Mouse (Mus musculus) heart, embryonic 10.5 days (tissue): ENCODE data around the gene Isoc2b. TPM values are rescaled to one million over a fixed set of nuclear protein-coding genes. Genes with fewer than 3 reads are reported as not detected.
A peak's percentile ranks its signal among the peaks of the same experiment; 100 is the strongest.

Experiments
- DNase-seq: peaks from one replicate; pipeline ENCODE4 v3.0.0-alpha.2; 2017; ENCODE audit warnings: low spot score
- H3K27ac ChIP-seq: fragments of 300-500 bp; sonication (generic); 2 replicates; pipeline ENCODE4 v1.5.1; 2016; ENCODE audit warnings: mild to moderate bottlenecking
- H3K27me3 ChIP-seq: fragments of 300-500 bp; sonication (generic); 2 replicates; pipeline ENCODE4 v1.6.1; 2016; ENCODE audit warnings: mild to moderate bottlenecking; ENCODE audit not compliant: poor library complexity, insufficient read depth, severe bottlenecking
- H3K36me3 ChIP-seq: fragments of 300-500 bp; sonication (generic); 2 replicates; pipeline ENCODE4 v1.6.1; 2016; ENCODE audit warnings: mild to moderate bottlenecking, moderate library complexity
- H3K4me1 ChIP-seq: fragments of 300-500 bp; sonication (generic); 2 replicates; pipeline ENCODE4 v1.6.1; 2016; ENCODE audit warnings: mild to moderate bottlenecking
- H3K4me3 ChIP-seq: fragments of 300-500 bp; sonication (generic); 2 replicates; pipeline ENCODE4 v1.5.1; 2016; ENCODE audit warnings: mild to moderate bottlenecking, moderate library complexity
- H3K9me3 ChIP-seq: fragments of 300-500 bp; sonication (generic); 2 replicates; pipeline ENCODE4 v1.6.1; 2016; ENCODE audit warnings: mild to moderate bottlenecking, moderate library complexity
- WGBS: fragments of 180-500 bp; shearing (Covaris S2); methylation state at CpG from one replicate; pipeline ENCODE4 v1.1.7; 2016; 5-methylcytosine and 5-hydroxymethylcytosine counted together
- polyA plus RNA-seq: library from polyadenylated mRNA; unstranded; fragments of >200 nt; fragmentation: Nextera tagmentation; extraction: Ambion mirVana; gene quantifications from 2 replicates; pipeline ENCODE4 v1.2.1, GENCODE M21; 2016

The Isoc2b gene
- 3.9 TPM in 2 replicates for polyA plus RNA-seq

GRCm38 (mm10) chr7:4870133-4870532 is at the start of gene Isoc2b:
Gene Isoc2b, minus strand, starts transcription at chr7:4870258.
- no peaks in the 10 kb centered on the region for H3K27me3 ChIP-seq
- WGBS, result 50% methylated on average over 6 of the region's 6 CpGs
- H3K9me3 ChIP-seq, result no peaks in the 10 kb centered on the region
- no peak within 1 kb of the TSS for H3K27ac ChIP-seq
- H3K4me3 ChIP-seq, result no peak within 1 kb of the TSS
- H3K4me1 ChIP-seq, result peaks cover 9% of the 10 kb centered on the region
- no peak for DNase-seq
- H3K36me3 ChIP-seq, result no peaks in the 10 kb centered on the region

- no peak overlapping the region for H3K4me3 ChIP-seq
- WGBS, result 84% methylated on average over 21 of the region's 21 CpGs
These were observed 49.0 kb upstream of the Isoc2b start for GRCm38 (mm10) chr7:4919096-4919495.

GRCm38 (mm10) chr7:4918681-4919080 is 48.6 kb upstream of the Isoc2b start:
- WGBS, result 89% methylated on average over 15 of the region's 15 CpGs

More at GRCm38 (mm10) chr7:4919096-4919495, 49.0 kb upstream of the Isoc2b start:
- no peak for DNase-seq
- Histone ChIP-seq H3K4me1 (peaks cover 60% of the 10 kb centered on the region), H3K27me3 (no peaks in the 10 kb centered on the region), H3K9me3 (no peaks in the 10 kb centered on the region), H3K27ac (no peak overlapping the region), H3K36me3 (peaks cover 39% of the 10 kb centered on the region)

GRCm38 (mm10) chr7:4917494-4917893 is 47.4 kb upstream of the Isoc2b start:
- DNase-seq, result no peak

More at GRCm38 (mm10) chr7:4918681-4919080, 48.6 kb upstream of the Isoc2b start:
- no peak for DNase-seq
- H3K27me3 ChIP-seq, result no peaks in the 10 kb centered on the region
- H3K27ac ChIP-seq, result no peak overlapping the region
- no peaks in the 10 kb centered on the region for H3K9me3 ChIP-seq
- no peak overlapping the region for H3K4me3 ChIP-seq
- peaks cover 39% of the 10 kb centered on the region for H3K36me3 ChIP-seq
- H3K4me1 ChIP-seq, result peaks cover 56% of the 10 kb centered on the region

GRCm38 (mm10) chr7:4915669-4916416 is 45.8 kb upstream of the Isoc2b start:
- no peak for DNase-seq
- Histone ChIP-seq H3K4me3 (peak overlapping the region; percentile 80), H3K36me3 (peaks cover 36% of the 10 kb centered on the region), H3K27ac (peak overlapping the region; percentile 99), H3K27me3 (no peaks in the 10 kb centered on the region), H3K9me3 (no peaks in the 10 kb centered on the region), H3K4me1 (peaks cover 28% of the 10 kb centered on the region)
- 28% methylated on average over 14 of the region's 14 CpGs for WGBS

More at GRCm38 (mm10) chr7:4917494-4917893, 47.4 kb upstream of the Isoc2b start:
- WGBS, result 86% methylated on average over 2 of the region's 2 CpGs
- Histone ChIP-seq H3K27ac (no peak overlapping the region), H3K4me1 (peaks cover 44% of the 10 kb centered on the region), H3K36me3 (peaks cover 39% of the 10 kb centered on the region), H3K27me3 (no peaks in the 10 kb centered on the region), H3K9me3 (no peaks in the 10 kb centered on the region), H3K4me3 (no peak overlapping the region)

GRCm38 (mm10) chr7:4915007-4915665 is 45.1 kb upstream of the Isoc2b start, which contains the start of gene Zfp628:
Gene Zfp628, plus strand, starts transcription at chr7:4915217.
- Histone ChIP-seq H3K4me1 (peaks cover 22% of the 10 kb centered on the region), H3K27me3 (no peaks in the 10 kb centered on the region), H3K36me3 (peaks cover 29% of the 10 kb centered on the region), H3K9me3 (no peaks in the 10 kb centered on the region), H3K4me3 (peak within 1 kb of the TSS; percentile 80), H3K27ac (peak within 1 kb of the TSS; percentile 99)
- under 1% methylated on average over 56 of the region's 56 CpGs for WGBS
- DNase-seq, result peak; percentile 95

GRCm38 (mm10) chr7:4912248-4912647 is 42.2 kb upstream of the Isoc2b start:
- Histone ChIP-seq H3K27ac (no peak overlapping the region), H3K36me3 (peaks cover under 1% of the 10 kb centered on the region; the same call in 1 of the 2 replicates), H3K4me1 (peaks cover 14% of the 10 kb centered on the region), H3K4me3 (no peak overlapping the region), H3K9me3 (no peaks in the 10 kb centered on the region), H3K27me3 (no peaks in the 10 kb centered on the region)
- WGBS, result 56% methylated on average over 5 of the region's 5 CpGs
- no peak for DNase-seq

- H3K4me1 ChIP-seq, result peaks cover 9% of the 10 kb centered on the region
- WGBS, result 36% methylated on average over 9 of the region's 9 CpGs
These were observed 41.5 kb upstream of the Isoc2b start for GRCm38 (mm10) chr7:4911561-4911960.

GRCm38 (mm10) chr7:4906466-4906950 is 36.5 kb upstream of the Isoc2b start, which contains the start of gene Gm36210:
Gene Gm36210, minus strand, starts transcription at chr7:4906516.
- no peak for DNase-seq
- H3K27me3 ChIP-seq, result no peaks in the 10 kb centered on the region; the same call in 1 of the 2 replicates
- H3K27ac ChIP-seq, result no peak within 1 kb of the TSS
- 54% methylated on average over 10 of the region's 10 CpGs for WGBS
- H3K4me3 ChIP-seq, result no peak within 1 kb of the TSS
- no peaks in the 10 kb centered on the region for H3K36me3 ChIP-seq
- no peaks in the 10 kb centered on the region for H3K9me3 ChIP-seq
- no peaks in the 10 kb centered on the region for H3K4me1 ChIP-seq

More at GRCm38 (mm10) chr7:4911561-4911960, 41.5 kb upstream of the Isoc2b start:
- no peak overlapping the region for H3K27ac ChIP-seq
- no peaks in the 10 kb centered on the region; the same call in 1 of the 2 replicates for H3K27me3 ChIP-seq
- H3K36me3 ChIP-seq, result no peaks in the 10 kb centered on the region
- DNase-seq, result no peak
- no peak overlapping the region for H3K4me3 ChIP-seq
- no peaks in the 10 kb centered on the region for H3K9me3 ChIP-seq

- Histone ChIP-seq H3K4me3 (no peak overlapping the region), H3K27me3 (peaks cover 6% of the 10 kb centered on the region; the same call in 1 of the 2 replicates), H3K27ac (no peak overlapping the region), H3K4me1 (peaks cover 9% of the 10 kb centered on the region), H3K36me3 (no peaks in the 10 kb centered on the region), H3K9me3 (peaks cover 3% of the 10 kb centered on the region)
- WGBS, result 79% methylated on average over 9 of the region's 9 CpGs
- no peak for DNase-seq
These were observed 32.3 kb upstream of the Isoc2b start for GRCm38 (mm10) chr7:4902404-4902803.

- H3K4me1 ChIP-seq, result peaks cover 12% of the 10 kb centered on the region
- peaks cover 6% of the 10 kb centered on the region; the same call in 1 of the 2 replicates for H3K27me3 ChIP-seq
- H3K27ac ChIP-seq, result 0 out of 2 replicates have a peak overlapping the region, but pooled peaks have one; percentile 87
- peaks cover 3% of the 10 kb centered on the region for H3K9me3 ChIP-seq
- DNase-seq, result no peak
- no peaks in the 10 kb centered on the region for H3K36me3 ChIP-seq
- WGBS, result 41% methylated on average over 8 of the region's 8 CpGs
- peak overlapping the region; percentile 51 for H3K4me3 ChIP-seq
These were observed 31.1 kb upstream of the Isoc2b start for GRCm38 (mm10) chr7:4901171-4901570.

- Histone ChIP-seq H3K4me1 (peaks cover 12% of the 10 kb centered on the region), H3K27ac (peak overlapping the region; percentile 87), H3K4me3 (peak overlapping the region; percentile 51), H3K36me3 (no peaks in the 10 kb centered on the region), H3K9me3 (peaks cover 3% of the 10 kb centered on the region), H3K27me3 (peaks cover 6% of the 10 kb centered on the region; the same call in 1 of the 2 replicates)
- no peak for DNase-seq
- WGBS, result 19% methylated on average over 11 of the region's 11 CpGs
These were observed 30.4 kb upstream of the Isoc2b start for GRCm38 (mm10) chr7:4900523-4900851.
